Comparison of ENCODE assay signal across 23 mouse cellular contexts in the genomic region with DNA sequence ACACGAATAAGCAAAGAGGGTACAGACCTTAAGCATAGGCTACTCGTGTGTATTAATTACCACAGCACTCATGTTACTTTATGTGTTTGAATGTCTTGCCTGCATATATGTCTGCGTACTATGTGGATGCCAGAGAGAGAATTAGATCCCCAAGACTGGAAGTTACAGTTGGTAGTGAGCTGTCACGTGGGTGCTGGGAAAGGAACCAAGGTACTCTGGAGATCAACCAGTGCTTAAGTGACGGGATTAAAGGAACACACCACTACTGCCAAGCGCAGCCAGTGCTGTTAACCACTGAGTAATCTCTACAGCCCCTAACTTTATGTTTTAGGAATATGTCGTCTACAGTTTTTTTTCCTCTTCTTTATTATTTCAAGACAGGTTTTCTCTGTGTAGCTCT. TPM values are rescaled to one million over a fixed set of nuclear protein-coding genes. Genes with fewer than 3 reads are reported as not detected.
A peak's percentile ranks its signal among the peaks of the same experiment; 100 is the strongest.
DNase-seq lines count a peak whose midpoint lies in the region; TF ChIP-seq lines count a peak whose summit lies in the region.
"Had no signal": no experiment of that assay in that cellular context is flagged by ENCODE, and none has a peak within 500 bp of the region (broad histone marks: within the 10 kb centered on the region; RNA-seq: fewer than 3 reads in every experiment).

No protein-coding gene starts in this region.

- no peak for TF ChIP-seq CTCF in gastrocnemius, adult 2 months (IDR thresholded peaks at IDR 0.05)

- H3K27ac ChIP-seq in gastrocnemius, adult 2 months, result no peak overlapping the region
- H3K27ac ChIP-seq: embryonic facial prominence, embryonic 10.5 days; embryonic facial prominence, embryonic 12.5 days; forebrain, embryonic 13.5 days; forebrain, embryonic 15.5 days had no signal

- H3K4me3 ChIP-seq in gastrocnemius, adult 2 months, result no peak overlapping the region
- H3K4me3 ChIP-seq: embryonic facial prominence, embryonic 10.5 days; embryonic facial prominence, embryonic 12.5 days; forebrain, embryonic 13.5 days; forebrain, embryonic 15.5 days had no signal

- DNase-seq in gastrocnemius, adult 2 months, result peak; percentile 46
- no peak for DNase-seq in gastrocnemius, postnatal 10 days
- peak; percentile 58 to 65 for DNase-seq in heart, adult 18-20 months
- DNase-seq in heart, postnatal 14 days, result no peak
- peak; percentile 15 to 20 for DNase-seq in heart, postnatal 36 days
- no peak for DNase-seq in heart, adult 9 months (ENCODE audit: low spot score in 2 of 2)
- peak; percentile 23 for DNase-seq in fat pad, adult 2 months (ENCODE audit: extremely low read depth, low read depth, low spot score)
- DNase-seq in cerebellum, adult 9-10 months, result no peak
- DNase-seq: adrenal gland, adult 2 months; adrenal gland, postnatal 10 days; adrenal gland, postnatal 25 days; B cell, adult 2 months; cerebellum, adult 11 months; cerebellum, adult 18-20 months; cerebellum, adult 8-10 months; cerebellum, postnatal 10 days; cerebellum, postnatal 25 days; forebrain, postnatal 0 days had no signal

- intact Hi-C loops in gastrocnemius, adult 2 months (cut with DNase I), result no loop called here
- intact Hi-C loops in heart, postnatal 14 days (cut with DNase I), result no loop called here
- intact Hi-C loops in heart, postnatal 36 days (cut with DNase I), result no loop called here

RNA-seq across cellular contexts. Expression of gene Gjd3, which starts 13.2 kb away (rescaled TPM):
- total RNA-seq in gastrocnemius, adult 2 months (2021), result not detected
- total RNA-seq in gastrocnemius, postnatal 10 days (2021), result not detected
- total RNA-seq in heart, adult 18-20 months (2021), result under 1 TPM; 0.36 to 0.45 TPM
- total RNA-seq in heart, postnatal 14 days (2021), result 1 to 10 TPM; 1.5 to 2.0 TPM
- total RNA-seq in heart, postnatal 36 days (2021), result under 1 TPM; 0.33 to 0.36 TPM
- total RNA-seq: adrenal gland, adult 2 months; adrenal gland, postnatal 25 days; G1E had no signal

RNA-seq across cellular contexts. Expression of gene Top2a, which starts 28.0 kb away (rescaled TPM):
- under 1 TPM; 0.11 to 0.18 TPM for total RNA-seq in gastrocnemius, adult 2 months (2021)
- 10 to 100 TPM; 33.9 to 43.9 TPM for total RNA-seq in gastrocnemius, postnatal 10 days (2021)
- total RNA-seq in heart, adult 18-20 months (2021), result 1 to 10 TPM; 1.5 to 1.8 TPM
- total RNA-seq in heart, postnatal 14 days (2021), result 10 to 100 TPM; 16.0 to 34.1 TPM
- 1 to 10 TPM; 3.9 to 4.6 TPM for total RNA-seq in heart, postnatal 36 days (2021)

RNA-seq across cellular contexts. Expression of gene Igfbp4, which starts 45.1 kb away (rescaled TPM):
- total RNA-seq in gastrocnemius, adult 2 months (2021), result 10 to 100 TPM; 30.4 to 36.8 TPM
- total RNA-seq in gastrocnemius, postnatal 10 days (2021), result 100 to 1,000 TPM; 172 to 198 TPM
- 10 to 100 TPM; 82.2 to 94.0 TPM for total RNA-seq in heart, adult 18-20 months (2021)
- 100 to 1,000 TPM; 125 to 129 TPM for total RNA-seq in heart, postnatal 14 days (2021)
- 10 to 100 TPM; 80.6 to 93.5 TPM for total RNA-seq in heart, postnatal 36 days (2021)

Comparison
In these comparisons a context has a peak if more than half of its experiments do, and no peak if none do; other contexts are left out.
1. DNase-seq: peak in gastrocnemius, adult 2 months (single experiment), heart, adult 18-20 months (2 of 2), heart, postnatal 36 days (2 of 2) and fat pad, adult 2 months (single experiment); none in gastrocnemius, postnatal 10 days (single experiment), heart, postnatal 14 days (0 of 2), heart, adult 9 months (0 of 2) and cerebellum, adult 9-10 months (single experiment).